Mouse (Mus musculus) hindbrain, embryonic 12.5 days (tissue): ENCODE measurements around the gene Slc38a6. TPM values are rescaled to one million over a fixed set of nuclear protein-coding genes. Genes with fewer than 3 reads are reported as not detected.

Experiments
- ATAC-seq: fragments of 200-750 bp; cut with Nextera tagmentation; 2 replicates; pipeline ENCODE4 v1.8.0; 2017; ENCODE audit warnings: moderate TSS enrichment; ENCODE audit not compliant: low FRiP score
- H3K27ac ChIP-seq: fragments of 300-500 bp; sonication (generic); 2 replicates; pipeline ENCODE4 v1.5.1; 2016; ENCODE audit warnings: mild to moderate bottlenecking
- H3K27me3 ChIP-seq: fragments of 300-500 bp; sonication (generic); 2 replicates; pipeline ENCODE4 v1.6.1; 2016; ENCODE audit warnings: mild to moderate bottlenecking
- H3K36me3 ChIP-seq: fragments of 300-500 bp; sonication (generic); 2 replicates; pipeline ENCODE4 v1.6.1; 2016; ENCODE audit warnings: mild to moderate bottlenecking
- H3K4me1 ChIP-seq: fragments of 300-500 bp; sonication (generic); 2 replicates; pipeline ENCODE4 v1.6.1; 2016
- H3K4me2 ChIP-seq: fragments of 300-500 bp; sonication (generic); replicated peaks from 2 replicates; pipeline ENCODE4 v1.6.1; 2016; ENCODE audit warnings: mild to moderate bottlenecking
- H3K4me3 ChIP-seq: fragments of 300-500 bp; sonication (generic); 2 replicates; pipeline ENCODE4 v1.5.1; 2016; ENCODE audit warnings: mild to moderate bottlenecking
- H3K9ac ChIP-seq: fragments of 300-500 bp; sonication (generic); 2 replicates; pipeline ENCODE4 v1.6.1; 2016; ENCODE audit warnings: mild to moderate bottlenecking, moderate library complexity
- H3K9me3 ChIP-seq: fragments of 300-500 bp; sonication (generic); replicated peaks from 2 replicates; pipeline ENCODE4 v1.6.1; 2016; ENCODE audit warnings: mild to moderate bottlenecking
- WGBS: fragments of 180-500 bp; shearing (Covaris S2); methylation state at CpG from one replicate; pipeline ENCODE4 v1.1.7; 2016; 5-methylcytosine and 5-hydroxymethylcytosine counted together
- polyA plus RNA-seq: library from polyadenylated mRNA; unstranded; fragments of >200 nt; fragmentation: Nextera tagmentation; extraction: Ambion mirVana; gene quantifications from 2 replicates; pipeline ENCODE4 v1.2.1, GENCODE M21; 2016

Slc38a6 gene
- polyA plus RNA-seq, 1 experiment from 2014 or later, result 12.1 TPM

DNA sequence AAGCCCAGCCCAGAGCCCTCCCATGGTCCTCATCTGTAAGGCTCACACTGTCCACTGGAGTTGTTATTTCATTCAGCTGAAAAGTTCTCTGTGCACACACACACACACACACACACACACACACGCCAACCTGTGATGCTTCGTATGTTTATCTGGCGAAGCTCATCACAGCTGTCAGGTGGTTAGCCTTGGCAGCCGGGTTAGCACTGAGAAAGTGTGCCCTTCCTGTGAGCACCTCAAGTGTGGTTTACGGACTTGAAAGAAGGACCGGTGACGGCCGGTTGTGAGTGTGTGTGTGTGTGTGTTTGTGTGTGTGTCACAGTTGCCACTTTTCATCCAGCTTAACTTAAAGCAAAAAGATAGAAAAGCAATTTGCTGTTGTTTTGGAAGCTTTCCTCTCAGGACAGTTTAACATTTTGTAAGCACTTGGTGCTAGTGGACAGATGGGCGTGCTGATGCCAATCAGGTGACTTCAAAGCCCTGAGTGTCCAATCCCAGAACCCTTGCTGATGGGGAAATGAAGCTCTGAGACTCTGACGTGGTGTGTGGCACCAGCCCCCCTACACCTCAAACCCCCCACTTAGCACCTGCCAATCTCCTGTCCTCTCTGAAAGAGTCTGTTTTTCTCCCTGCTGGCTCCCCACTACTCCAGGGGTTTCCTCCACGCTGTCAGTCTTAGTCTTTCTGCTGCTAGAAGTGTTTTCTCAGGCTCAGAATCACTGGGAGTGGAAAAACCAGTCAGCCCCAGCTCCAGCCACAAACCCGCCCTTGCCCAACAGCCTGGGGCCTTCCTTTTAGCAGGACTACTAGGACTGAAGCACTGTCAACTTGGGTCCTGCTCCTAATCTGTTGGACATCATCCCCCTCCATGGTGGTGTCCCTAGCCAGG lies 96.0 kb downstream of the Slc38a6 start:
- no peaks in the 10 kb centered on the region for H3K36me3 ChIP-seq
- no peaks in the 10 kb centered on the region for H3K27me3 ChIP-seq
- H3K9me3 ChIP-seq, result no peaks in the 10 kb centered on the region
- 67% methylated on average over 12 of the region's 12 CpGs for WGBS
- no peak overlapping the region for H3K4me2 ChIP-seq
- no peak overlapping the region for H3K9ac ChIP-seq
- H3K4me1 ChIP-seq, result peaks cover 20% of the 10 kb centered on the region
- no peak overlapping the region for H3K4me3 ChIP-seq
- ATAC-seq, result no peak
- no peak overlapping the region for H3K27ac ChIP-seq

- Histone ChIP-seq H3K27ac (peak overlapping the region; percentile 44; the same call in 1 of the 2 replicates), H3K4me1 (peaks cover 20% of the 10 kb centered on the region), H3K9ac (no peak overlapping the region), H3K4me2 (no peak overlapping the region), H3K27me3 (no peaks in the 10 kb centered on the region), H3K4me3 (no peak overlapping the region), H3K9me3 (no peaks in the 10 kb centered on the region), H3K36me3 (no peaks in the 10 kb centered on the region)
- 68% methylated on average over 5 of the region's 5 CpGs for WGBS
- no peak for ATAC-seq
Observed at GRCm38 (mm10) chr12:73383179-73383510, 96.6 kb downstream of the Slc38a6 start.

GRCm38 (mm10) chr12:73383861-73384260 lies 97.3 kb downstream of the Slc38a6 start:
- Histone ChIP-seq H3K4me1 (peaks cover 20% of the 10 kb centered on the region), H3K27ac (no peak overlapping the region), H3K4me2 (no peak overlapping the region), H3K9me3 (no peaks in the 10 kb centered on the region), H3K4me3 (no peak overlapping the region), H3K9ac (no peak overlapping the region), H3K36me3 (no peaks in the 10 kb centered on the region), H3K27me3 (no peaks in the 10 kb centered on the region)
- 84% methylated on average over 3 of the region's 3 CpGs for WGBS
- ATAC-seq, result no peak

DNA sequence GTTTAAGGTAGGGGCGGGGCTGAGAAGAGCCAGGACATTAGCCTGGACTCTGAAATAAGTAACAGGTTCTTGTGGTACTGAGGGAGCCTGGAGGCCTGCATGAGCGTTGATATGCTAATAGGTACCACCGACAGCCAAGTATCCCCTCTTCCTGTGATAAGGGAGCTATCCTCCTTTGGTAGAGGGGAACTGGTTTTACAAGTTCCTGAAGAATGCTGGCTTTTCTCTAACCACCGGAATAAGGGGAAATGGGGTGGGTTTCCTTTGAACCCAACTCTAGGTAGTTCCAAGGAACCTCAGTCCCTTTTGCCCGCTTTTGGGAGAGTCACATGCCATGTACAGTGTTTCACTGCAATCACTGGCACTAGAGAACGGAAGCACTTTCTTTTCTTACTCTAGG lies 98.2 kb downstream of the Slc38a6 start:
- peaks cover 3% of the 10 kb centered on the region; the same call in 1 of the 2 replicates for H3K27me3 ChIP-seq
- 64% methylated on average over 6 of the region's 6 CpGs for WGBS
- H3K27ac ChIP-seq, result no peak overlapping the region
- ATAC-seq, result no peak
- H3K36me3 ChIP-seq, result no peaks in the 10 kb centered on the region
- no peaks in the 10 kb centered on the region for H3K9me3 ChIP-seq
- no peak overlapping the region for H3K9ac ChIP-seq
- no peak overlapping the region for H3K4me3 ChIP-seq
- peaks cover 20% of the 10 kb centered on the region for H3K4me1 ChIP-seq
- H3K4me2 ChIP-seq, result no peak overlapping the region

- H3K27me3 ChIP-seq, result peaks cover 3% of the 10 kb centered on the region; the same call in 1 of the 2 replicates
- H3K9ac ChIP-seq, result no peak overlapping the region
- peaks cover 13% of the 10 kb centered on the region for H3K4me1 ChIP-seq
- H3K4me3 ChIP-seq, result no peak overlapping the region
- ATAC-seq, result no peak
- H3K27ac ChIP-seq, result no peak overlapping the region
- peaks cover 4% of the 10 kb centered on the region; the same call in 1 of the 2 replicates for H3K9me3 ChIP-seq
- WGBS, result 96% methylated on average over 1 of the region's 1 CpGs
- H3K36me3 ChIP-seq, result no peaks in the 10 kb centered on the region
- H3K4me2 ChIP-seq, result no peak overlapping the region
Observed at GRCm38 (mm10) chr12:73392507-73392906, 105.9 kb downstream of the Slc38a6 start.

- no peak overlapping the region for H3K4me3 ChIP-seq
- no peak overlapping the region for H3K27ac ChIP-seq
- no peak overlapping the region for H3K4me2 ChIP-seq
- peaks cover 3% of the 10 kb centered on the region; the same call in 1 of the 2 replicates for H3K27me3 ChIP-seq
- no peak for ATAC-seq
- H3K9me3 ChIP-seq, result peaks cover 4% of the 10 kb centered on the region; the same call in 1 of the 2 replicates
- H3K36me3 ChIP-seq, result no peaks in the 10 kb centered on the region
- no peak overlapping the region for H3K9ac ChIP-seq
- peaks cover 13% of the 10 kb centered on the region for H3K4me1 ChIP-seq
Observed at GRCm38 (mm10) chr12:73393018-73393417, 106.4 kb downstream of the Slc38a6 start.

- WGBS, result 25% methylated on average over 6 of the region's 6 CpGs
Observed at GRCm38 (mm10) chr12:73393881-73394291, 107.3 kb downstream of the Slc38a6 start.

DNA sequence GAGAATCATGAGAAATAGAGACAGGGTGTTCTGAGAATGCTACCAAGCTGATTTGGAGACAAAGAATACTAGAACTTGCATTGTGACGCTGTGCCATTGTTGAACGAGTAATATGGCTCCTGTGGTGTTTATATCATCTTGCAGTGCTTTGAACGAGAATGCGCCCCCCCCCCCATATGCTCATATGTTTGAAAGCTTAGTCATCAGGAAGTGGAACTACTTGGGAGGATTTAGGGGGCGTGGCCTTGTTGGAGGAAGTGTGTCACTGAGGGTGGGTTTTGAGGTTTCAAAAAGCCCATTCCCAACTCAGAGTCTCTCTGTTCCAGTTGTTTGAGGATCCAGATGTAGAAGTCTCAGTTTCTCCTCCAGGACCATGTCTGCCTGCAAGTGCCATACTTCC lies 108.0 kb downstream of the Slc38a6 start:
- Histone ChIP-seq H3K4me3 (no peak overlapping the region), H3K27me3 (no peaks in the 10 kb centered on the region), H3K9ac (no peak overlapping the region), H3K9me3 (peaks cover 4% of the 10 kb centered on the region; the same call in 1 of the 2 replicates), H3K4me1 (peaks cover 13% of the 10 kb centered on the region), H3K27ac (no peak overlapping the region), H3K36me3 (no peaks in the 10 kb centered on the region), H3K4me2 (no peak overlapping the region)
- WGBS, result 82% methylated on average over 5 of the region's 5 CpGs
- ATAC-seq, result no peak

More at GRCm38 (mm10) chr12:73393881-73394291, 107.3 kb downstream of the Slc38a6 start:
- H3K36me3 ChIP-seq, result no peaks in the 10 kb centered on the region
- H3K9me3 ChIP-seq, result peaks cover 4% of the 10 kb centered on the region; the same call in 1 of the 2 replicates
- H3K9ac ChIP-seq, result no peak overlapping the region
- peak overlapping the region; percentile 1; the same call in 1 of the 2 replicates for H3K27ac ChIP-seq
- ATAC-seq, result no peak
- H3K4me2 ChIP-seq, result no peak overlapping the region
- H3K27me3 ChIP-seq, result peaks cover 3% of the 10 kb centered on the region; the same call in 1 of the 2 replicates
- peaks cover 13% of the 10 kb centered on the region for H3K4me1 ChIP-seq
- no peak overlapping the region for H3K4me3 ChIP-seq

DNA sequence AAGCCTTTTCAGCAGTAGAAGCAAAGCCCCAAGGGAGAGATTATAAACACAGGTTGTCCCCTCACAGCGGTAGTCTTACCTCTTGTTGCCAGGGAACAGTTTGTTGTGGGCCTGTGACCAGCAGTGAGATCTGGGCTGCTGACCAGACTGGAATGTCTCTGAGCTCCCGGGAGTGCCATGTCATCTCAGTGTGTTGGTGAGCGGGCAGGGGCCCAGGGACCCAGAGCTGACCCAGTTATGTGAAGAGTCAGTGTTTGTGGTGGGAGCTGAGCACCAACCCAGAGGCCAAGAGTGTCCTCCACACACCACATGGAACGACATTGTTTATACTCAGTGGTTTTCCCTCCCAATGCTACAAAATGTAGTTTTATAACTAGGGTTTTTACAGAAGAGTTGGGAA lies 112.8 kb downstream of the Slc38a6 start:
- ATAC-seq, result no peak

DNA sequence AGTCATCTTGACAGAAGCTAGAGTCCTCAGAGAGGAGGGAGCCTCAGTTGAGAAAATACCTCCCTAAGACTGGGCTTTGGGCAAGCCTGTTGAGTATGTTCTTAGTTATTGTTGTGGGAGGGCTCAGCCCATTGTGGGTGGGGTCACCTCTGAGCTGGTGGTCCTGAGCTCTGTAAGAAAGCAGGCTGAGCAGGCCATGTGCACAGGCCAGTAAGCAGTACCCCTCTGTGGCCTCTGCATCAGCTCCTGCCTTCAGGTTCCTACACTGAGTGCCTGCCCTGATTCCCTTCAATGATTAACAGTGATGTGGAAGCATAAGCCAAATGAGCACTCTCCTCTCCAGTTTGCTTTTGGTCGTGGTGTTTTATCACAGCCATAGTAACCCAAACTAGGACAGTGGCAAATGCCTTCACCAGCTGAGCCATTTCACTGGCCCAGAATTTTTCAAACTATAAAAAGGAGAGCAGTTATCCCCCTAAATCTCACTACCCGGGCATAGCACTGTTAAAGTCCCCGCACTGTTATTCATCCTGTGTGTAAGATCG lies 114.0 kb downstream of the Slc38a6 start:
- H3K27me3 ChIP-seq, result no peaks in the 10 kb centered on the region
- WGBS, result 84% methylated on average over 4 of the region's 4 CpGs
- H3K27ac ChIP-seq, result no peak overlapping the region
- H3K9ac ChIP-seq, result no peak overlapping the region
- no peaks in the 10 kb centered on the region for H3K36me3 ChIP-seq
- H3K9me3 ChIP-seq, result no peaks in the 10 kb centered on the region
- H3K4me1 ChIP-seq, result peaks cover 12% of the 10 kb centered on the region
- H3K4me3 ChIP-seq, result no peak overlapping the region
- ATAC-seq, result no peak
- H3K4me2 ChIP-seq, result no peak overlapping the region

More for the DNA sequence above, 112.8 kb downstream of the Slc38a6 start:
- Histone ChIP-seq H3K4me2 (no peak overlapping the region), H3K4me3 (no peak overlapping the region), H3K27me3 (no peaks in the 10 kb centered on the region), H3K4me1 (peaks cover 2% of the 10 kb centered on the region; the same call in 1 of the 2 replicates), H3K9ac (no peak overlapping the region), H3K36me3 (no peaks in the 10 kb centered on the region), H3K9me3 (peaks cover 4% of the 10 kb centered on the region; the same call in 1 of the 2 replicates), H3K27ac (no peak overlapping the region)
- WGBS, result 45% methylated on average over 4 of the region's 4 CpGs

DNA sequence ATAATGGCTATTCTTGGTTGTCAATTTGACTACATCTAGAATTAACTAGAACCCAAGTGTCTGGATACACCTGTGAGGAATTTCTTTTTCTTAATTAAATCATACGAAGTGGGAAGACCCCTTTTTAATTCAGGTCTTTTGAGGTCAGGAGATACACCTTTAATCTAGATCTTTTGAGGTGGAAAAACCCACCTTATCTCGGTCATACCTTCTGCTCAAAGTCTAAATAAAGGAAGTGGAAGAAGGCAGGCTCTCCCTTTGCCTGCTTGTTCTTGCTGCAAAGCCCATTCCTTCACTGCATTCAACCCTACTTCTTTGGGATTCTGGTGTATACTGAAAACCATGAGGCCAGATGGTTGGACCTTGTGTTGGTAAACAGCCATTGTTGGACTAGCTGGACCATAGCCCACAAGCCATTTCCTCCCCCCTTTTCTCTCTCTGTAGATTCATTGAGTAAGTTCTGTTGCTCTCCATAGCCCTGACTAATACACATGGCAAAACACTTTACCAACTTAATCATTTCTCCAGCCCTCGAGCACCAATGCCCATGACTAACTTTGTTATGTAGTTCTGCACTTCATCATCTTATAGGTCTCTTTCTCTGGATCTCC lies 115.0 kb downstream of the Slc38a6 start:
- Histone ChIP-seq H3K27ac (no peak overlapping the region), H3K9ac (no peak overlapping the region), H3K9me3 (no peaks in the 10 kb centered on the region), H3K36me3 (no peaks in the 10 kb centered on the region), H3K4me3 (no peak overlapping the region), H3K27me3 (no peaks in the 10 kb centered on the region), H3K4me2 (no peak overlapping the region), H3K4me1 (peaks cover 14% of the 10 kb centered on the region)
- 86% methylated on average over 3 of the region's 3 CpGs for WGBS
- no peak for ATAC-seq

- no peak for ATAC-seq
- 77% methylated on average over 5 of the region's 5 CpGs for WGBS
- Histone ChIP-seq H3K4me3 (no peak overlapping the region), H3K9me3 (no peaks in the 10 kb centered on the region), H3K27me3 (no peaks in the 10 kb centered on the region), H3K36me3 (no peaks in the 10 kb centered on the region), H3K4me1 (peaks cover 14% of the 10 kb centered on the region), H3K4me2 (no peak overlapping the region), H3K27ac (no peak overlapping the region), H3K9ac (no peak overlapping the region)
Observed at GRCm38 (mm10) chr12:73402137-73402712, 115.6 kb downstream of the Slc38a6 start.
